Mouse (Mus musculus): Measurements from ENCODE around the gene Nupl1. TPM values are rescaled to one million over a fixed set of nuclear protein-coding genes. Genes with fewer than 3 reads are reported as not detected.

Gene Nupl1
- total RNA-seq, 1 experiment, result not detected

DNA sequence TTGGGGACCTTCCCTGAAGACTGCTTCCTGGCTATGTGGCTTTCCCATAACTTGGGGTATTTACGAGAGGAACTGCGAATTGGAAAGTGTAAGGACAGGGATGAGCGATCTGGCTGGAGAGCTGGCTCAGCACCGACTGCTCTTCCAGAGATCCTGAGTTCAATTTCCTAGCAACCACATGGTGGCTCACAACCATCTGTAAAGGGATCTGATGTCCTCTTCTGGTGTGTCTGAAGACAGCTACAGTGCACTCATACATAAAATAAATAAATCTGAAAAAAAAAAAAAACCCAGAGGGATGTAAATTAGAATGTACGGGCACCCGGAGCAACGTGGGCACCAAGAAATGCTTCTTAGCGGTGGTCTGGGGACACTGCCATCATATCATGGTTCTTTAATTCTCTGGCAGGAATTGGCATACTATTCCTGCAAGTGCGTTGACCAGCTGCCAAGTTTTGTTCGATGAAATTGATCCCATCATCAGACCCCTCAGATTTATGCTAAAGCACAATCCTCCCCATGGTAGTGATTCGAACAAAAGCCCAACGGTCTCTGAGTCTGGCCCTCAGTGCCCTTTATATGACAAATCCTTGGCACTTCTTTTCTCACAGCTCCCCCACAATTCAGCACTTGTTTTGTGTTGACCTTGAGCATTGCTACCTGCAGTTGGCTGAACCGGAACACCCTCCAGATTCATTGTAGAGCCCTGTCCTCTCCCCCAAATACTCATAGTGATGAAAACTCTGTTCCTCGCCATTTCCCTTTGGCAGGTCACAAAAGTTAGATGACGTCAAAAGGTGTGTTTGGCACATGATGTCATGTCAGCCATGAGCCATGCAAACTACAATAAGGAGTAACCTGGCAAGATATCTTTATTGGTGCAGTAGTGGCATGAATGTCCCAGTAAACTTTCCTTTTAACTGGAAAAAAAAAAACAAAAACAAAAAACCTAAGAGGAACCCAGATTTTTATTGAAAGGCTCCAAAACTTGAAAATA is 1.1 kb upstream of the Nupl1 start:
- no peak for TF ChIP-seq ZNF384 (IDR thresholded peaks at IDR 0.05; ENCODE audit: low read depth, low read length)
- TF ChIP-seq MAFK (IDR thresholded peaks at IDR 0.05; ENCODE audit: insufficient read depth, low read depth, low read length), result no peak
- TF ChIP-seq ZC3H11A (IDR thresholded peaks at IDR 0.05; ENCODE audit: borderline replicate concordance, low read depth, low read length), result no peak
- in situ Hi-C loops (cut with MboI; ENCODE audit: low sequenced_read_pairs in 2 of 2, unreplicated experiment in 2 of 2), result no loop called here
- H3K9me3 ChIP-seq (ENCODE audit: control insufficient read depth, insufficient read depth, low read depth, low read length), result no peaks in the 10 kb centered on the region
- peaks cover 0 to 3% of the 10 kb centered on the region in 2 experiments; a peak in 1 of 4 replicates for H3K4me1 ChIP-seq (ENCODE audit: control insufficient read depth in 2 of 2, insufficient read depth in 2 of 2, low read length in 2 of 2, poor library complexity in 1 of 2)
- peak overlapping the region; percentile 76 to 85 for H3K4me3 ChIP-seq (ENCODE audit: insufficient read depth in 1 of 2, low read depth in 1 of 2, low read length in 2 of 2, poor library complexity in 1 of 2, severe bottlenecking in 1 of 2)
- no peak for DNase-seq (ENCODE audit: low read depth, low spot score)
- H3K36me3 ChIP-seq (ENCODE audit: control insufficient read depth, insufficient read depth, low read length, poor library complexity, severe bottlenecking), result no peaks in the 10 kb centered on the region
- peak overlapping the region; percentile 93 for H3K9ac ChIP-seq (ENCODE audit: insufficient read depth, low read depth, low read length, poor library complexity, severe bottlenecking)
- H3K27ac ChIP-seq (ENCODE audit: insufficient read depth, low read depth, low read length, poor library complexity, severe bottlenecking), result peak overlapping the region; percentile 54; the same call in 1 of the 2 replicates

DNA sequence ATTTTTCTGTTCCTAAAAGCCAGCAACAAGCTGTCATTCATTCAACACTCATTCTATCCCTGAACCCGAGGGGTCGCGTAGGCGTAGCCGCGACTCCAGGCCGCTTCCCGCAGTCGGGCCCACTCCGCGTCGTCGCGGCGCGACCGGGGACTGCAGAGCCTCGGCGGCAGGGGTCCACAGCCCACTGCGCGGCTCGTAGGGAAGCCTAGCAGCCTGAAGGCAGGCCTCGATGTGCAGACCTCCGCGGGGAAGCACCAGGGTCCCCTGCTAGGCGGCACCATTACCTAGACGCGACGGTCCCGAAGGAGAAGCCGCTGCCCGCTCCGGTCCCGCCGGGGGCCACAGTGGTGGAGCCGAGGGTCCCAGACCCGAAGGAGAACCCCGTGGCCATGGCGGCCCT is 352 bp downstream of the Nupl1 start:
- in situ Hi-C loops (cut with MboI; ENCODE audit: low sequenced_read_pairs in 2 of 2, unreplicated experiment in 2 of 2), result no loop called here
- Histone ChIP-seq H3K9me3 (ENCODE audit: control insufficient read depth, insufficient read depth, low read depth, low read length) (no peaks in the 10 kb centered on the region), H3K36me3 (ENCODE audit: control insufficient read depth, insufficient read depth, low read length, poor library complexity, severe bottlenecking) (no peaks in the 10 kb centered on the region), H3K9ac (ENCODE audit: insufficient read depth, low read depth, low read length, poor library complexity, severe bottlenecking) (peak overlapping the region; percentile 96), H3K4me1 (ENCODE audit: control insufficient read depth in 2 of 2, insufficient read depth in 2 of 2, low read length in 2 of 2, poor library complexity in 1 of 2) (peaks cover 0 to 3% of the 10 kb centered on the region in 2 experiments; a peak in 1 of 4 replicates), H3K27ac (ENCODE audit: insufficient read depth, low read depth, low read length, poor library complexity, severe bottlenecking) (peak overlapping the region; percentile 47; the same call in 1 of the 2 replicates), H3K4me3 (ENCODE audit: insufficient read depth in 1 of 2, low read depth in 1 of 2, low read length in 2 of 2, poor library complexity in 1 of 2, severe bottlenecking in 1 of 2) (peak overlapping the region; percentile 76 to 95)
- no peak for TF ChIP-seq CHD2 (IDR thresholded peaks at IDR 0.05; ENCODE audit: low read depth, low read length)
- no peak for TF ChIP-seq MAFK (IDR thresholded peaks at IDR 0.05; ENCODE audit: insufficient read depth, low read depth, low read length)
- TF ChIP-seq HCFC1 (IDR thresholded peaks at IDR 0.05; ENCODE audit: borderline replicate concordance, insufficient read depth, low read length), result no peak
- no peak for TF ChIP-seq ZNF384 (IDR thresholded peaks at IDR 0.05; ENCODE audit: low read depth, low read length)
- TF ChIP-seq ZC3H11A (IDR thresholded peaks at IDR 0.05; ENCODE audit: borderline replicate concordance, low read depth, low read length), result no peak
- no peak for DNase-seq (ENCODE audit: low read depth, low spot score)

DNA sequence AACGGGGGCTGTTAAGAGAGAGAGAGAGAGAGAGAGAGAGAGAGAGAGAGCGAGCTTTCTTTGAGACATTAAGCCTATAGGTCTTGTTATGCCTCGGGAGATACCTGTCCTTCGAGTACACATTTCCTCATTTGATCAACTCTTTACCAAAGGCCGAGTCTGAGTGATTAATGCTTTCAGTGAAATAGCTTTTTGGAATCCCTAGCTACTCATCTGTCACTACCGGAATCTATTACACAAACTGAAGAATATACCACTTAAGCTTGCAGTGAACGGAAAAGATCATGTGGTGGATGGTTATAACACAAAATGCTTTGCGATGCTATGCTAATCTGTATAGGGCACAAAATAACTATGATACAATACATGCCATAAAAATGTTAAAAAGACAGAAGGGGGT is 865 bp downstream of the Nupl1 start:
- Histone ChIP-seq H3K4me1 (ENCODE audit: control insufficient read depth in 2 of 2, insufficient read depth in 2 of 2, low read length in 2 of 2, poor library complexity in 1 of 2) (peaks cover 0 to 3% of the 10 kb centered on the region in 2 experiments; a peak in 1 of 4 replicates), H3K27ac (ENCODE audit: insufficient read depth, low read depth, low read length, poor library complexity, severe bottlenecking) (no peak overlapping the region), H3K9ac (ENCODE audit: insufficient read depth, low read depth, low read length, poor library complexity, severe bottlenecking) (peak overlapping the region; percentile 58; the same call in 1 of the 2 replicates), H3K4me3 (ENCODE audit: insufficient read depth in 1 of 2, low read depth in 1 of 2, low read length in 2 of 2, poor library complexity in 1 of 2, severe bottlenecking in 1 of 2) (peak overlapping the region; percentile 76 to 95), H3K9me3 (ENCODE audit: control insufficient read depth, insufficient read depth, low read depth, low read length) (no peaks in the 10 kb centered on the region), H3K36me3 (ENCODE audit: control insufficient read depth, insufficient read depth, low read length, poor library complexity, severe bottlenecking) (no peaks in the 10 kb centered on the region)
- in situ Hi-C loops (cut with MboI; ENCODE audit: low sequenced_read_pairs in 2 of 2, unreplicated experiment in 2 of 2), result no loop called here
- TF ChIP-seq ZC3H11A (IDR thresholded peaks at IDR 0.05; ENCODE audit: borderline replicate concordance, low read depth, low read length) (no peak), MAFK (IDR thresholded peaks at IDR 0.05; ENCODE audit: insufficient read depth, low read depth, low read length) (no peak)
- no peak for DNase-seq (ENCODE audit: low read depth, low spot score)

DNA sequence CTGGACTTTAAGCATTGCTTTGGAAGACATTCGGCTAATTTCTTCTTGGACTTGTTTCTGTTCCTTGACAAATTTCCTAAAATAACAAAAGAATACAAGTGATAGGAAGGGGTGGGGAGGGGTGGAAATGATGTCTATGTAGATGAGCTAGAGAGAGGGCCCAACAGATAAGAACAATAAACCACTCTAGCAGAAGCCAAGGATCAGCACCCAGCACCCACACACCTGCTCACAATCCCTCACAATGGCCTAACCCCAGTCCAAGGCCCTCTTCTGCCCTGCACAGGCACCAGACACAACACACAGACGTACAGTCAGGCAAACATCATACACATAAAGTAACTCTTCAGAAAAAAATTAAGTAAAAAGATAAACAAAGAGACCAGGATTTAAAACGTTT is 12.7 kb downstream of the Nupl1 start:
- no peak overlapping the region for H3K4me3 ChIP-seq (ENCODE audit: insufficient read depth in 1 of 2, low read depth in 1 of 2, low read length in 2 of 2, poor library complexity in 1 of 2, severe bottlenecking in 1 of 2)
- H3K36me3 ChIP-seq (ENCODE audit: control insufficient read depth, insufficient read depth, low read length, poor library complexity, severe bottlenecking), result peaks cover 16% of the 10 kb centered on the region

More for the DNA sequence above, 12.7 kb downstream of the Nupl1 start:
- Histone ChIP-seq H3K4me1 (ENCODE audit: control insufficient read depth in 2 of 2, insufficient read depth in 2 of 2, low read length in 2 of 2, poor library complexity in 1 of 2) (no peaks in the 10 kb centered on the region), H3K9ac (ENCODE audit: insufficient read depth, low read depth, low read length, poor library complexity, severe bottlenecking) (no peak overlapping the region), H3K27ac (ENCODE audit: insufficient read depth, low read depth, low read length, poor library complexity, severe bottlenecking) (no peak overlapping the region), H3K9me3 (ENCODE audit: control insufficient read depth, insufficient read depth, low read depth, low read length) (no peaks in the 10 kb centered on the region)
- TF ChIP-seq HCFC1 (IDR thresholded peaks at IDR 0.05; ENCODE audit: borderline replicate concordance, insufficient read depth, low read length) (no peak), CHD2 (IDR thresholded peaks at IDR 0.05; ENCODE audit: low read depth, low read length) (no peak), ZNF384 (IDR thresholded peaks at IDR 0.05; ENCODE audit: low read depth, low read length) (no peak), MAFK (IDR thresholded peaks at IDR 0.05; ENCODE audit: insufficient read depth, low read depth, low read length) (no peak), ZC3H11A (IDR thresholded peaks at IDR 0.05; ENCODE audit: borderline replicate concordance, low read depth, low read length) (no peak)
- in situ Hi-C loops (cut with MboI; ENCODE audit: low sequenced_read_pairs in 2 of 2, unreplicated experiment in 2 of 2), result no loop called here
- DNase-seq (ENCODE audit: low read depth, low spot score), result no peak
